Mouse (Mus musculus) urinary bladder, postnatal 10 days (tissue): ENCODE measurements around the gene BC005624.
"Not testable (repeated sequence)": the region's sequence is repeated elsewhere in the genome, so short reads cannot be mapped to it uniquely, and the experiment has no call there.

Experiments used
- DNase-seq: peaks from one replicate; pipeline ENCODE4 v3.0.0; 2022; ENCODE audit warnings: low spot score

BC005624 gene

GRCm38 (mm10) chr2:30967352-30968327 is 14.4 kb downstream of the BC005624 start, which contains the start of gene Tor1a:
Tor1a (minus strand) TSS chr2:30967933.
- DNase-seq, result peak; percentile 61

DNA sequence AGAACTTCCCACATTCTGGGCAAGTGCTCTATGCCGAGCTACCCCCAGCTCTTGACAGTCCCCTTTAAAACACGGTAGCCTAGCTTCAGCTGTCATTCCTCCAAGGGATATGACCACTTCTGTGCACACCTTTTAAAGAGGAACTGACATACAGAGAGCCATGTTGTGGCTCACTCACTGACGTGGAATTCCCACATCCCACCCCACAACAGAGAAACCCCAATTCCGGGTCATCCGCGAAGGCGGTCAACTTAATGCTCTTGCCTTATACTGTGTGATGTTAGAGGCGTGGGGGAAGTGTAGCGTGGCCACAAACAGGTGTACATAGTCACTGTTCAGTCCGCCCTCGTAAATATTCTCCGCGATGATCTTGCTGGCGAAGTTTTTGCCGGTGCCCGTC is 15.2 kb downstream of the BC005624 start:
- no peak for DNase-seq

DNA sequence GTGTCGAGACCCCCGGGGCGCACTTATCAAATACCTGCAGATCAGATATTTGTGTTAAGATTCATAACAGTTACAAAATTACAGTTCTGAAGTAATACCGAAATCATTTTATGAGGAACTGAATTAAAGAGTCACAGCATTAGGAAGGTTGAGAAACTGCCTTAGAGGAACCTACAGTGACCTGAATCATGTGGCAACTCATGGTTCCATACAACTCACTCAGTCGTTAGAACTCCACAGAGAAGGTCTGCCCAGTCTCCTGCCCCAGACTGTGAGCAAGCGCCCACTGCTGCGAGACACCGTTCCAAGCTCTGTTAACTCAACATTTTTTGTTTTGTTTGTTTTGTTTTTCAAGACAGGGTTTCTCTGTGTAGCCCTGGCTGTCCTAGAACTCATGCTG is 16.4 kb downstream of the BC005624 start:
- DNase-seq, result no peak

DNA sequence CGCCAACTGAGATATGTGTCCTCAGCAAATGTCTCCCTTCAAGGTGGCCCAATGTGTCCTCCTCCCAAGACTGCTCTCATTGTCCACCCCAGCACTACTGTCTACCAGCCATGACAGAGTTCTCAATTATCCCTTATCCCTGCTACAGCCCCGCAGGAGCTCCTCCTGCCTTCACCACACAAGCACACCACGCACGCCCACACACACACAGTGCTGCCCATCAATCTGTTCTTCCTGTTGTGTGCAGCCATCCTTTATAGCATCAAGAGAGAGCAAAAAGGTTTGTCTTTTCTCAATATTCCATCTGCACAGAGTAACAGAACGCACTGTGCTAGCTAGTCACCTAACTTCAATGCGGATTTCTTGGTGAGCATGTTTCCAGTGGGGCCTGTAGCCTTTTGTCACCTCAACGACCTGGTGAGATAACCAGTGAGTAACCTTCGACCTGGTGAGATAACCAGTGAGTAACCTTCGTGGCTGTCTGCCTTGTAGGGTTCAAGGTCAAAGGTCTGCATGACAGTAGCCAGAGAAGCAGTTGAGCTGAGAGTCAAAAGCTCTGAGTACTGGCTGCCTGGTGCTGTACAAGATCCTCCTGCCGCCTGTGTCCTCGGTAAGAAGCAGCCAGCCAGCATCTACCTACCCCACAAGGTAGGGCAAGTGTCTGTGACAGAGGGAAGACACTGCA is 19.3 kb downstream of the BC005624 start:
- DNase-seq, result no peak

GRCm38 (mm10) chr2:30959856-30960255 is 22.1 kb downstream of the BC005624 start:
- DNase-seq, result no peak

DNA sequence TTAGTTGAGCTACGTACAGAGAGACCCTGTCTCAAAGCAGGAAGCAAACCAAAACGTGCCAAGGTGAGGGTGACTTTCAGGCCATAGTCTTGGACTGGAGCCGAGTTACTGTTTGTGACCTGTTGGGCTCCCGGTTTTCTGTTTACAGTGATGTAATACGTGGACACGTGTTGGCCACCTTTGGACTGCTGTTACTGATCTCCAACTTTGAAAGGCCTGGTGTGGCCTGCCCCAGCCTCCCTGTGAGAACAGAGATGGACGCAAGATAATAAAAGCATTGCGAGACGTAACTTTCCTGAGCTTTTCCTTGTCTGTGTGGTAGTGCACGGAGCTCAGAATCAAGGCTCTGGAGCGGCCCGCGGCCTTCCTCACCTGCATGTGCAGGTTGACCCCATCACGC is 23.3 kb downstream of the BC005624 start:
- DNase-seq, result no peak

GRCm38 (mm10) chr2:30957511-30957910 is 24.5 kb downstream of the BC005624 start:
- DNase-seq, result no peak

DNA sequence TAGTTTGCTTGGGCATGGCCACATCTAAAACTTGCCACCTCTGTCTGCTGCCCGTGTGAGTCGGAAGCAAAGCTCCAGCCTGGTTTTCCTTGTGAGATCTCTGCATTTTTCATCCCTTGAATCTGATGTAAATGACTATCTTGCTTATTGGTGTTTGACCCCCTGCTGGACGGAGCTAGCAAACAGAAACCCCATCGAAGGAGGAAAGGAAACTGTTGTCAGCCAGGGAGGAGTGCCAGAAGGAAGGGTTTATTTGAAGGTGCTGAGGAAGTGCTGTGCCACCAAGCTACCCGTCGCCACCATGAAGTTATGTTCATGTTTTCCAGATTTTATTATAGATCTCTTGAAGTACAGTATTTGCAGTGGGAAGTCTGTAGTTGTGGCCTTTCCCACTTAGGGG is 27.2 kb downstream of the BC005624 start:
- DNase-seq, result no peak

DNA sequence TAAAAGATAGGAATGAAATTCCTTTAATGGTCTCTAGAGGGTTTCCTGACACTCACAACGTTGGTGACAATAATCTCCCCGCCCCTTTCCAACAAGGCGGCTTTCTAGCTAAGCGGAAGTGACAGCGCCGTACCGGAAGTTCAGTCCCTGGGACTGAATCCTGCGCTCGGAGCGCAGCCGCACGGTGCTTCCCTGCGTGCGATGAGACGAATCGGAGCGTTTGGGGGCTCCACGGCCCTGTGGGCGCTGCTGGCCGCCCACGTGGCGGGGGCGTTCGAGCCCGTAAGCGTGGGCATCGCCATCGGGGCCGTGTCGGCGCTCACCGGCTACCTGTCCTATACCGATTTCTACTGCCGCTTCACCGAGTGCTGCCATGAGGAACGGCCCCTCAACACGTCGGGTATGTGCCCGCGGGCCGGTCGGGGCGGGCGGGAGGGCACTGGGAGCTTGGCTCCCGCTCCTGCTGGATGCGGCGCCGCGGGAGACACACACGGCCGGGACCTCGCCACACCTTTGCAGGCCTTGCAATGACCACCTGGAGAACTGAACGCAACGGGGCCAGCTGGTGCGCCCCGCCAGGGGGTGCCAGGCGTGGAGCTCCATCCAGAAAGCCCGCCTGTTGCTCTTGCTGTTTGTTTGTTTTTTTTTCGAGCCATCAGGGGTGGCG is 29.0 kb downstream of the BC005624 start, which contains the start of gene Tor1b:
Tor1b (plus strand) TSS at position 136 of the 667 bp plus-strand sequence.
- DNase-seq, result no peak

DNA sequence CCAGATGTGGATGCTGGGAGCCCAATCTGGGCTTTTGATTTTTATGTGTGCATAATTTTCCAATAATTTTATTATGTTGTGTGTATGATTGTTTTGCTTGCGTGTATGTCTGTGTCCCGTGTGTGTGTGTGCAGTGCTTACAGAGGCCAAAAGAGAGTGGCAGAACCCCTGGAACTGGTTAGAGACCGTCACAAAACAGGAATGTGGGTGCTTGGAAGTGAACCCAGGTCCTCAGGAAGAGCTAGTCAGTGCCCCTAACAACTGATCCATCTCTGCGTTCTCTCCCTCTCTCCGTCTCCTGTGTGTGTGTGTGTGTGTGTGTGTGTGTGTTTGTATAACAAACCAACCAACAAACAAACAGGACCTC is 29.6 kb downstream of the BC005624 start:
- DNase-seq, result no peak

GRCm38 (mm10) chr2:30942603-30943011 is 39.4 kb downstream of the BC005624 start:
- no peak for DNase-seq

DNA sequence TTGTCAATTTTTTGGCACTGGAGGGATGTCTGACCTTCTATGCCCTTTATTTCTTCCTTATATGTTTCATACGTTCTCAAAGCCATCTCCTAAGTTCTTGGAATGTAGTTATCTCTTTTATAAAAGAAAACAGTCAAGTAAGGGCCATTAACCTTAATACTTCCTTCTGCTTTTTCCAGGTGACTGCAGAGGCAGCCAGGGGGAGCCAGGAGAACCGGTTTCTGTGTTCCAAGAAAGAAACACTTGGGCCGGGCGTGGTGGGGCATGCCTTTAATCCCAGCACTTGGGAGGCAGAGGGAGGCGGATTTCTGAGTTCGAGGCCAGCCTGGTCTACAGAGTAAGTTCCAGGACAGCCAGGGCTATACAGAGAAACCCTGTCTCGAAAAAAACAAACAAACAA is 39.9 kb downstream of the BC005624 start:
- DNase-seq, result not testable (repeated sequence)

DNA sequence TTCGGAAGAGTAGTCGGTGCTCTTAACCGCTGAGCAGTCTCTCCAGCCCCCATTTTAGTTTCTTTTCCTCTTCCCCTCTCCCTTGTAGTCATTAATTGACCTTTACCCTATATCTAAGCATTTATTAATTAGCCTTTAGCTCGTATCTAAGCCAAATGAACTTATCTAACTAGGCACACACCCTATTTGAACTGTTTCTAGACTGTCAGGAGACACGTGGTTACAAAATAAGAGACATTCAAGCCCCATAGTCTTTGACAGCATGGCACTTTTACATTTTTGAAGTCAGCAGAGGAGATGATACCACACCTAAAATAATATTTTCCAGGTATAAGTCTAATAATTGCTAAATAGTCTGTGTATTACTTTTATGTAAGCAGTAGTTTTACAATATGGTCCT is 40.4 kb downstream of the BC005624 start:
- DNase-seq, result no peak

- DNase-seq, result no peak
Observed at GRCm38 (mm10) chr2:30938574-30938991, 43.4 kb downstream of the BC005624 start.

DNA sequence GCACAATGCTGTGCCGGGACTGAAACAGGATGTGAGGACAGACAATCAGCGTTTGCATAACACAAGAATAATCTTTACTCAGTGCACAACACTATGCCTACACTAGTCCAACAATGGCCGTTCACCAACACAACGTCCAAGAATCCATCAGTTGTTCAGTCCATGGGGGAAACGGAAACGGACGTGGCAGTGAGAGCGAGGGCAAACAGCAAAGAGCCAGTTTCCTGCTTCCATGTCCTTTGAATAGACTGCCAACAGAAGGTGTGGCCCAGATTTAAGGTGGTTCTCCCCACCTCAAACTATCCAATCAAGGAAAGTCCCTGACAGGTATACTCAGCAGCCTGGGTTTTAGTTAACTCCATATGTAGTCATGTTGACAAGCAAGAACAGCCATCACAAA is 44.3 kb downstream of the BC005624 start:
- DNase-seq, result no peak

GRCm38 (mm10) chr2:30936808-30937207 is 45.2 kb downstream of the BC005624 start:
- no peak for DNase-seq

DNA sequence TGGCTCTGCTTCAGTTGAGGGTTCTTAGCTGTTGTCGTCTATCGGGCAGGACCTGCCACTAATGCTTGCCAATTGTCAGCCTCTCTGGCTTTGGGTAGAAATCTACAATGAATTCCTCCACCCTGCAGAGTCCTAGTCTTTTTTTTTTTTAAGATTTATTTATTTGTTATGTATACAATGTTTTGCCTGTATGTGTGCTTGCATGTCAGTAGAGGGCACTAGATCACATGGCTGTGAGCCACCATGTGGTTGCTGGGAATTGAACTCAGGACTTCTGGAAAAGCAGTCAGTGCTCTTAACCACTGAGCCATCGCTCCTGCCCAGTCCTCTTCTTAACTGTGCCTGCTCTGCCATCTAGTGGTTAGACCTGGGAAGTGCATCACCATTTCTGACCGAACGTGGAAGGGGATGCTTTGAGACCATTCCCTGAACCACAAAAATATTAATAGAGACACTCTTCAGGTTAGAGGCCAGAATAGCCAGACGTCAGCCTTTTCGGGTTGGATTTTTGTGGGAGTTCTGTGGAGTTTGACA is 48.0 kb downstream of the BC005624 start:
- peak; percentile 35 for DNase-seq

DNA sequence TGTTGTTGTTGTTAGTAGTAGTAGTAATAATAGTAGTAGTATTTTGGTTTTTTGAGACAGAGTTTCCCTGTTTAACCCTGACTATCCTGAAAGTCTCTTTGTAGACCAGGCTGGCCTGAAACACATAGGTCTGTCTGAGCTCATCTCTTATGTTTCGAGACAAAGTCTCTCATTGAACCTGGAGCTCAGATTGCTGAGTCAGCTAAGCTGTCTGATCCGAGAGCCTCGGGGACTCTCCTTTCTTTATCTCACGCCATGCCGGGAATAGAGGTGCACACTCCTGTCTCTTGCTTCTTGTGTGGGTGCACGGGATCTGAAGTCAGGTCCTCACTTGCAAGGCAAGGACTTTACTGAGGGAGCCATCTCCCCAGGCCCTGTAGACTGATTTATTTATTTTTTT is 49.0 kb downstream of the BC005624 start:
- no peak for DNase-seq

DNA sequence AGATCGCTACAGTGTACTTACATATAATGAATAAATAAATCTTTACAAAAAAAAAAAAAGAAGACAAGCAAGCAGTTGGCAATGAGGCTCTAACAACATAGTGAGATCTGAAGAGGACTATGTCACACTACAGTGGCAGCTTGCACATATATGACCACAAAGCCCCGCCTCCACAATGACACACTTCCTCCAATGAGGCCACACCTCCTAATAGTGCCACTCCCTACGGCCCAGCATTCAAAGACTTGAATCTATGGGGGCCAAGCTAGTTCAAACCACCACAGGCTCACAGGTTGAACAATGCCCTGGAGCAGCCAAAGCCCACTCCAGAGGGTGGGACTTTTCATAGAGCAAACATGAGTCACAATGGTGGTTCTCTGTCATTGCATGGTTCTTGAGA is 50.1 kb downstream of the BC005624 start:
- no peak for DNase-seq

GRCm38 (mm10) chr2:30930846-30931245 is 51.2 kb downstream of the BC005624 start:
- not testable (repeated sequence) for DNase-seq

- peak; percentile 21 for DNase-seq
Observed at GRCm38 (mm10) chr2:30929483-30930045, 52.4 kb downstream of the BC005624 start, which contains the start of gene Ptges. Ptges (minus strand) TSS chr2:30929863.
